Mouse (Mus musculus): Measurements from ENCODE around the gene Snn. TPM values are rescaled to one million over a fixed set of nuclear protein-coding genes. Genes with fewer than 3 reads are reported as not detected.

Gene Snn
- polyA plus RNA-seq, 2 experiments = 2.2 to 2.5 TPM

DNA sequence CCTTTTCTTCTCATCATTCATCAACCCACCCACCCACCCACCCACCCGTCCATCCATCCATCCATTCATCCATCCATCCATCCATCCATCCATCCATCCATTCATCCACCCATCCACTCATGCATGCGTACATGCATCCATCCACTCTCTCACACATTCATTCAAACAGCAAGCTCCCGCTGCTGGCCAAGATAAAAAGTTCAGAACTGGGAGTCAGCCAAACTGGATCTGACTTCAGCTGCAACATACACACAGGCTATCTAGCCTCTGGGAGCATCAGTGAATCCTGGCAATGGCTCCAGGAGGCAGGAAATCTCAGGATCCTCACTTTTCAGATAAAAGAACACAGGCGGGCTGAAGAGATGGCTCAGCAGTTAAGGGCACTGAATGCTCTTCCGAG, 37.1 kb upstream of the Snn start:
- TF ChIP-seq CTCF (IDR thresholded peaks at IDR 0.05; ENCODE audit: low read depth) (no peak), EP300 (IDR thresholded peaks at IDR 0.05; ENCODE audit: low read depth) (no peak)
- no peaks in the 10 kb centered on the region for H3K4me1 ChIP-seq (replicated peaks; ENCODE audit: control insufficient read depth in 2 of 2, insufficient read depth in 2 of 2, low read length in 1 of 2)
- no peak overlapping the region for H3K4me2 ChIP-seq (ENCODE audit: low read depth)
- DNase-seq (ENCODE audit: low read depth in 3 of 3, low spot score in 3 of 3) (no peak), ATAC-seq (ENCODE audit: insufficient read depth) (no peak)
- H3K9ac ChIP-seq (replicated peaks) = no peak overlapping the region
- H3K4me3 ChIP-seq (ENCODE audit: insufficient read depth in 1 of 2, low read depth in 2 of 2, low read length in 2 of 2) = no peak overlapping the region
- 57% methylated on average over 5 of the region's 5 CpGs for WGBS (ENCODE audit: insufficient replicate concordance)
- H3K27ac ChIP-seq = no peak overlapping the region
- H3K9me3 ChIP-seq (ENCODE audit: control insufficient read depth, low read length) = no peaks in the 10 kb centered on the region
- no peaks in the 10 kb centered on the region for H3K36me3 ChIP-seq (replicated peaks; ENCODE audit: control insufficient read depth, insufficient read depth, low read depth)
- H3K27me3 ChIP-seq (ENCODE audit: control insufficient read depth, insufficient read depth, low read length) = no peaks in the 10 kb centered on the region

DNA sequence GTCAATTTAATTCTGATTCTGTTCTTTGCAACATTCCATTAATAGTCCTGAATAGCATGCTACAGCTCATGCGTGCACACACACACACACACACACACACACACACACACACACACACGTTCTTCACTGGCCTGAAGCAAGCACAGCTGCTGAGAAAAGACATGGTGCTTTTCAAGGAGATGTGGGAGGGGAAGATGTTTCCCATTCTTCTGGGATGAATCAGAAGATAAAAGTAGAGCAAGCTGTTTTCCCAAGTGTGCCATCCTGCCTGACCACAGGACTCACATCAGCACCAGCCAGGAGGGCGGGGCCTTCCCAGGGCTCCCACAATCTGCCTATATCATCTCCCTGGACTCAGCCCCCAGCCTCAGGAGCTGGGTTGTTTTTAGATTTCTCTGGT, 35.9 kb upstream of the Snn start:
- no peaks in the 10 kb centered on the region for H3K36me3 ChIP-seq (replicated peaks; ENCODE audit: control insufficient read depth, insufficient read depth, low read depth)
- DNase-seq (ENCODE audit: low read depth in 3 of 3, low spot score in 3 of 3) (no peak), ATAC-seq (ENCODE audit: insufficient read depth) (no peak)

DNA sequence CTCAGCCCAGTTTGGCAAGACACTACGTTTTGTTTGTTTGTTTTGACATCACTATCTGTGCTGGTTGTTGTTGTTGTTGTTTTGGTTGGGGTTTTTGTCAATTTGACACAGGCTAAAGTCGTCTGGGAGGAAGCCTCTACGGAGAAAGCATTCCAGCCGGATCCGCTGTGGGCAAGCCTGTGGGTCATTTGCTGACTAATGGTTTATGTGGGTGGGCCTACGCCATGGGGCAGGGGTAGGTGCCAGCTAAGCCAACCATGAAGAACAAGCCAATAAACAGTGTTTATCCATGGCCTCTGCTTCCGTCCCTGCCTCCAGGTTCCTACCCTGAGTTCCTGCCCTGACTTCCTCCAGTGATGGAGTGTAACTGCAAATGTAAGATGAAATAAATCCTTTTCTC, 32.5 kb upstream of the Snn start:
- 68% methylated on average over 7 of the region's 7 CpGs for WGBS (ENCODE audit: insufficient replicate concordance)
- no peak overlapping the region for H3K4me3 ChIP-seq (ENCODE audit: insufficient read depth in 1 of 2, low read depth in 2 of 2, low read length in 2 of 2)

More for the DNA sequence above, 35.9 kb upstream of the Snn start:
- Histone ChIP-seq H3K27me3 (ENCODE audit: control insufficient read depth, insufficient read depth, low read length) (no peaks in the 10 kb centered on the region), H3K9ac (replicated peaks) (no peak overlapping the region), H3K9me3 (ENCODE audit: control insufficient read depth, low read length) (no peaks in the 10 kb centered on the region), H3K27ac (no peak overlapping the region), H3K4me2 (ENCODE audit: low read depth) (no peak overlapping the region), H3K4me3 (ENCODE audit: insufficient read depth in 1 of 2, low read depth in 2 of 2, low read length in 2 of 2) (no peak overlapping the region), H3K4me1 (replicated peaks; ENCODE audit: control insufficient read depth in 2 of 2, insufficient read depth in 2 of 2, low read length in 1 of 2) (no peaks in the 10 kb centered on the region)
- WGBS (ENCODE audit: insufficient replicate concordance) = 53% methylated on average over 3 of the region's 3 CpGs
- TF ChIP-seq CTCF (IDR thresholded peaks at IDR 0.05; ENCODE audit: low read depth) (no peak), EP300 (IDR thresholded peaks at IDR 0.05; ENCODE audit: low read depth) (no peak)

DNA sequence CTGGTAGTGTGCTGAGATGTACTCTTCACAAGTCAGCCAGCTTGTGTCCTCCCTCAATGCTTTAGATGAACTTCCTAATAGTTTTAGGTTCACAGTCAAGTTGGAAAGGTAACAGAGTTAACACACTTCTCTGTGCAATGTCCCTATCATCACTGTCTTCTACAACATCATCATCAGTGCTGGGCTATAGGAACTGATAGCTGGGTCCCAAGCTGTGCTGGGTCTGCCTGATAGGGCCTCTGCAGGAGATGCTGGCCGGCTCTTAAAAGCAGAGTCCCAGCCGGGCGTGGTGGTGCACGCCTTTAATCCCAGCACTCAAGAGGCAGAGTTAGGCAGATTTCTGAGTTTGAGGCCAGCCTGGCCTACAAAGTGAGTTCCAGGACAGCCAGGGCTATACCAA, 29.9 kb upstream of the Snn start:
- H3K4me3 ChIP-seq (ENCODE audit: insufficient read depth in 1 of 2, low read depth in 2 of 2, low read length in 2 of 2) = no peak overlapping the region
- DNase-seq (ENCODE audit: low read depth in 3 of 3, low spot score in 3 of 3) = no peak
- no peak for TF ChIP-seq CTCF (IDR thresholded peaks at IDR 0.05; ENCODE audit: low read depth)
- no peak overlapping the region for H3K27ac ChIP-seq
- no peaks in the 10 kb centered on the region for H3K9me3 ChIP-seq (ENCODE audit: control insufficient read depth, low read length)
- H3K27me3 ChIP-seq (ENCODE audit: control insufficient read depth, insufficient read depth, low read length) = no peaks in the 10 kb centered on the region
- H3K4me1 ChIP-seq (replicated peaks; ENCODE audit: control insufficient read depth in 2 of 2, insufficient read depth in 2 of 2, low read length in 1 of 2) = no peaks in the 10 kb centered on the region
- H3K9ac ChIP-seq (replicated peaks) = no peak overlapping the region
- no peak overlapping the region for H3K4me2 ChIP-seq (ENCODE audit: low read depth)
- 19% methylated on average over 4 of the region's 4 CpGs for WGBS (ENCODE audit: insufficient replicate concordance)
- no peaks in the 10 kb centered on the region for H3K36me3 ChIP-seq (replicated peaks; ENCODE audit: control insufficient read depth, insufficient read depth, low read depth)
- ATAC-seq (ENCODE audit: insufficient read depth) = no peak

More for the DNA sequence above, 32.5 kb upstream of the Snn start:
- Histone ChIP-seq H3K27me3 (ENCODE audit: control insufficient read depth, insufficient read depth, low read length) (no peaks in the 10 kb centered on the region), H3K9me3 (ENCODE audit: control insufficient read depth, low read length) (no peaks in the 10 kb centered on the region), H3K9ac (replicated peaks) (no peak overlapping the region), H3K27ac (no peak overlapping the region), H3K36me3 (replicated peaks; ENCODE audit: control insufficient read depth, insufficient read depth, low read depth) (no peaks in the 10 kb centered on the region), H3K4me1 (replicated peaks; ENCODE audit: control insufficient read depth in 2 of 2, insufficient read depth in 2 of 2, low read length in 1 of 2) (no peaks in the 10 kb centered on the region), H3K4me2 (ENCODE audit: low read depth) (no peak overlapping the region)
- TF ChIP-seq CTCF (IDR thresholded peaks at IDR 0.05; ENCODE audit: low read depth) (no peak), EP300 (IDR thresholded peaks at IDR 0.05; ENCODE audit: low read depth) (no peak)
- DNase-seq (ENCODE audit: low read depth in 3 of 3, low spot score in 3 of 3) (no peak), ATAC-seq (ENCODE audit: insufficient read depth) (no peak)

DNA sequence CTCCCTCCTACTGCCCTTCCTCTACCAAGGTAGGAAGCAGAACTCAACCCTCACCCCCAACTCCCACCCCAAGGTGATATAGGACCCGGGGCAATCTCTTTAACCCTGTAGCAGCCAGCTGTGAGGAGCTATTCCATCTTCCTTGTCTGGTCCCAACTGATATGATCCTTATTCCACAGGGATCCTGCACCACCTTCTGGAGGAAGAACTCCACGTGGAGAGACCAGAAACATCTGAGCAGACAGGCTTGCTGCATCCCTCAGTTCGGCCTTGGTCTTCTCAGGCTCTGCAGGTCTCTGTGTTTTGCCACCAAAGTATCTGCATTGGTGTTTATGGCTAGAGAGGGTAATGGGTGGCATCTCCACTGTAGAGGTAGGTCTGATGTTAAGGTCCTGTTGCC, 29.4 kb upstream of the Snn start:
- no peaks in the 10 kb centered on the region for H3K36me3 ChIP-seq (replicated peaks; ENCODE audit: control insufficient read depth, insufficient read depth, low read depth)
- no peak overlapping the region for H3K27ac ChIP-seq
- DNase-seq (ENCODE audit: low read depth in 3 of 3, low spot score in 3 of 3) (no peak), ATAC-seq (ENCODE audit: insufficient read depth) (no peak)
- H3K4me1 ChIP-seq (replicated peaks; ENCODE audit: control insufficient read depth in 2 of 2, insufficient read depth in 2 of 2, low read length in 1 of 2) = no peaks in the 10 kb centered on the region
- H3K27me3 ChIP-seq (ENCODE audit: control insufficient read depth, insufficient read depth, low read length) = no peaks in the 10 kb centered on the region
- no peak for TF ChIP-seq CTCF (IDR thresholded peaks at IDR 0.05; ENCODE audit: low read depth)
- TF ChIP-seq EP300 (IDR thresholded peaks at IDR 0.05; ENCODE audit: low read depth) = no peak
- H3K9ac ChIP-seq (replicated peaks) = no peak overlapping the region
- no peak overlapping the region for H3K4me3 ChIP-seq (ENCODE audit: insufficient read depth in 1 of 2, low read depth in 2 of 2, low read length in 2 of 2)
- WGBS (ENCODE audit: insufficient replicate concordance) = 34% methylated on average over 3 of the region's 3 CpGs
- H3K4me2 ChIP-seq (ENCODE audit: low read depth) = no peak overlapping the region
- H3K9me3 ChIP-seq (ENCODE audit: control insufficient read depth, low read length) = no peaks in the 10 kb centered on the region
